Mouse (Mus musculus) heart, embryonic 14.5 days (tissue): ENCODE results near the gene Suclg2. TPM values are rescaled to one million over a fixed set of nuclear protein-coding genes. Genes with fewer than 3 reads are reported as not detected.

Source experiments
- ATAC-seq: fragments of 200-750 bp; cut with Nextera tagmentation; 2 replicates; pipeline ENCODE4 v1.8.0; 2017; ENCODE audit warnings: low read depth, moderate TSS enrichment; ENCODE audit not compliant: insufficient number of reproducible peaks, insufficient read depth, low FRiP score
- H3K27ac ChIP-seq, 2 experiments: fragments of 200-500 bp in 1 of 2; fragments of 300-500 bp in 1 of 2; sonication (generic) in 1 of 2; replicated peaks in 1 of 2; 2 replicates each; pipeline ENCODE4 v1.5.1; 2012 to 2014; ENCODE audit warnings: low read depth in 2 of 2, low read length in 2 of 2, control low read depth in 1 of 2, mild to moderate bottlenecking in 1 of 2, mixed read lengths in 1 of 2; ENCODE audit not compliant: control insufficient read depth in 1 of 2, insufficient read depth in 1 of 2
- H3K27me3 ChIP-seq: fragments of 300-500 bp; sonication (generic); 2 replicates; pipeline ENCODE4 v1.6.1; 2014; ENCODE audit warnings: mild to moderate bottlenecking, low read length, control low read depth; ENCODE audit not compliant: control insufficient read depth, insufficient read depth
- H3K36me3 ChIP-seq: fragments of 300-500 bp; sonication (generic); 2 replicates; pipeline ENCODE4 v1.6.1; 2014; ENCODE audit warnings: mild to moderate bottlenecking, control low read depth, low read length, mixed read lengths; ENCODE audit not compliant: control insufficient read depth, insufficient read depth
- H3K4me1 ChIP-seq, 2 experiments: fragments of 200-500 bp in 1 of 2; fragments of 300-500 bp in 1 of 2; sonication (generic) in 1 of 2; 2 replicates each; pipeline ENCODE4 v1.6.1; 2012 to 2014; ENCODE audit warnings: low read length in 2 of 2, control low read depth in 1 of 2, mixed read lengths in 1 of 2; ENCODE audit not compliant: control insufficient read depth in 2 of 2, insufficient read depth in 2 of 2
- H3K4me2 ChIP-seq: fragments of 300-500 bp; sonication (generic); 2 replicates; pipeline ENCODE4 v1.6.1; 2014; ENCODE audit warnings: mild to moderate bottlenecking, low read length
- H3K4me3 ChIP-seq, 2 experiments: fragments of 200-500 bp in 1 of 2; fragments of 300-500 bp in 1 of 2; sonication (generic) in 1 of 2; 2 replicates each; pipeline ENCODE4 v1.5.1; 2012 to 2014; ENCODE audit warnings: low read length in 2 of 2, mild to moderate bottlenecking in 2 of 2, control low read depth in 1 of 2, low read depth in 1 of 2, moderate library complexity in 1 of 2; ENCODE audit not compliant: control insufficient read depth in 1 of 2, insufficient read depth in 1 of 2
- H3K9ac ChIP-seq: fragments of 300-500 bp; sonication (generic); 2 replicates; pipeline ENCODE4 v1.6.1; 2014; ENCODE audit warnings: mild to moderate bottlenecking, low read length
- H3K9me3 ChIP-seq: fragments of 300-500 bp; sonication (generic); 2 replicates; pipeline ENCODE4 v1.6.1; 2016; ENCODE audit warnings: low read length, control low read depth; ENCODE audit not compliant: control insufficient read depth
- WGBS: fragments of 180-500 bp; shearing (Covaris S2); extraction: QIAGEN DNeasy Blood & Tissue Kit; methylation state at CpG from one replicate; pipeline ENCODE4 v1.1.7; 2014; 5-methylcytosine and 5-hydroxymethylcytosine counted together
- polyA plus RNA-seq: library from polyadenylated mRNA; unstranded; fragments of >200 nt; fragmentation: Nextera tagmentation; extraction: Ambion mirVana; gene quantifications from 2 replicates; pipeline ENCODE4 v1.2.1, GENCODE M21; 2014

Suclg2 gene
- polyA plus RNA-seq, 1 experiment from 2014 or later, result 112 TPM

DNA sequence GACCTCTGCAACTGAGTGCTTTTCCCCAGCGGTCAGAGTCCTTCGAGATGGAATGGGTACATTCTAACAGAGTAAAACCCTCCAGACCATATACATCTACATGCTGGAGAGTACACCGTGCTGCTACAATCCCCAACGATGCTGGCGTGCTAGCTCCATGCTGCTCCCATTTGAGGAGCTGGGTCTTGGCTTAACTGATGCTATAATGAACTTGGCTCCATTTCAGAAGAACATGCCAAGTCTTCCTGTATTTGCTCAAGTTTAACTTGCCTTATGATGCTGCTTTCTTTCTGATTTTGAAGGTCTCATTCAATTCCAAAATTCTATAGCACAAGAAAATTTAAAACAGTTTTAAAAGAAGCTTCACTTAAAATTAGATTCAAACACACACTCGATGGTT lies 162.3 kb downstream of the Suclg2 start:
- no peak for ATAC-seq
- WGBS, result 85% methylated on average over 6 of the region's 6 CpGs
- Histone ChIP-seq H3K9ac (no peak overlapping the region), H3K27ac (no peak overlapping the region), H3K4me1 (peaks cover 0 to 3% of the 10 kb centered on the region in 2 experiments; a peak in 1 of 4 replicates), H3K27me3 (no peaks in the 10 kb centered on the region), H3K4me2 (no peak overlapping the region), H3K9me3 (no peaks in the 10 kb centered on the region), H3K4me3 (no peak overlapping the region), H3K36me3 (no peaks in the 10 kb centered on the region)

DNA sequence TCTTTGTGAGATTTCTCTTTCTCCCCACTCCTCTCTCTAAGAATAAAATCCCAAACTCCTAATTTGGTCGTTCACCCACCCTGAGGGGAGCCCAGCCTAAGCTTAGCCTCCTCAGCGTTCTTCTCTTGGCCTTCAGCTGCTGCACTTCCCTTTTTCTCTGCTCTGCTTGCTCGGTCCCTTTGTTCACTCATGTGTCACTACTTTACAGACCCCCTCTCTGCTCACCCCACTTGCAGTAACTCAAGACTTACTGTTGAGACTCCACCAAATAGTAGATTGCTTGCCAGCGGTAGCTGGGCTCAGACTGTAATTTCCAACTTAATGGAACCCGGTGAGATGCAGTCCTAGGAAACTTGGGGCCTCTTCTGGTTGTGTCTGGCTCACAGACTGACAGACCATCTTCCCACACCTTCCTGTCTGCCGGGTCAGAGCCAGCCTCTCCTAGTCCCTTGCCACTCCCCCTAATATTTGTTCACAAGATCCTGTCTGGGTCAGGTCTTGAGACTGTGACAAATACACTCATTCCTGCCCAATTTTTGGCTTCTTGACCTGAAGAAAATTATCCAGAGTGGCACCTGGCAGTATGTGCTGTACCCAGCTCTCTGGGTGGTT lies 166.2 kb downstream of the Suclg2 start:
- WGBS, result 48% methylated on average over 6 of the region's 6 CpGs

DNA sequence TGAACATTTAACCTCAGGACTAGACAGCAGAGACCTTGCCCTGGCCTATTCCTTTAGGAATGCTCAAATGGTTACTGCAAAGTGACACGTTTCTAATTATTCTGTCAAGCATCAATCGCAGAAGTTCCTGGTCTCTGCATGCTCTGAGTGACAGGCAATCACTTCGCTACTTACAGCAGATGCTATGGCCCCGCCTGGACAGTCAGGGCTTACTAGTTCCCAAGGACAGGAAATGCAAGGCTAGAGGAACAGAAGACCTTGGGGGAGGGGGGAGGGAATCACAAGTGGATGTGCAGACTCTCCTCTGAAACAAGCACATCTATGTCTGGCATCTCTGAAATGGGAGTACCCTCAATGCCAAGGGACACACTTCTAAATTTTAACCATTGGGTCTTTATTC lies 167.6 kb downstream of the Suclg2 start:
- Histone ChIP-seq H3K36me3 (no peaks in the 10 kb centered on the region), H3K4me1 (peaks cover 0 to 3% of the 10 kb centered on the region in 2 experiments; a peak in 1 of 4 replicates), H3K4me2 (no peak overlapping the region), H3K9ac (no peak overlapping the region), H3K9me3 (no peaks in the 10 kb centered on the region), H3K27ac (no peak overlapping the region), H3K27me3 (no peaks in the 10 kb centered on the region), H3K4me3 (no peak overlapping the region)
- 53% methylated on average over 4 of the region's 4 CpGs for WGBS
- ATAC-seq, result no peak

More for the DNA sequence above, 166.2 kb downstream of the Suclg2 start:
- no peak overlapping the region for H3K4me3 ChIP-seq
- no peaks in the 10 kb centered on the region for H3K36me3 ChIP-seq
- H3K27me3 ChIP-seq, result no peaks in the 10 kb centered on the region
- H3K4me1 ChIP-seq, result peaks cover 0 to 3% of the 10 kb centered on the region in 2 experiments; a peak in 1 of 4 replicates
- no peak overlapping the region for H3K9ac ChIP-seq
- no peak overlapping the region for H3K4me2 ChIP-seq
- H3K27ac ChIP-seq, result no peak overlapping the region
- no peaks in the 10 kb centered on the region for H3K9me3 ChIP-seq
- no peak for ATAC-seq

DNA sequence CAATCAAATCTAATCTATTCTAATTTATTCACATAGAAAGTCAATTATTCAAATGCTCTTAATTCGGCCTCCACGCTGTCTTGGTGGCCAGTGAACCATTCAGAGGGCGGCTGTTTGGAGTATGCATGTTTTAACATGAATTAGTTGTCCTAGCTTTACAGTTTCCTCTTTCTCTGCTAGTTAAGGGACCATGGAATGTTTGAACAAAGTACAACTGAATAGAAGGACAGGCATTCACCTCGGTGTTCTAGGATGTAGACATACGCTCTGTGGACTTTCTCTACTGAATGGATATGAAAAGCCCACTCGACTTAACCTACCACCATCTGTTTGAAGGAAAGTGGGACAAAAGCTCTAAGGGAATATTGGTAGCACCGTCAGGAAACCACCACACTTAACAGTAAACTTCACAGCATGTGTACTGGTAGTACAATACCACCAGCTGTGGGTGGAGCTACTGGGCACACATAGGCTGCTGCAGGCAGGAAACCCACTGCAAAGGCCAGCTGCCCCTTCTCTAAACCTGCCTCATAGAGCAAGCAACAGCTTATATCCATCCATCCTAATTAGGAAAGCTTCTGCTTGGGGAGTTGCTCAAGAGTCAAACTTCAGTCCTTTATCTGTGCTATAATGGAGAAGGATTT lies 172.3 kb downstream of the Suclg2 start:
- H3K9ac ChIP-seq, result no peak overlapping the region
- no peaks in the 10 kb centered on the region for H3K9me3 ChIP-seq
- H3K27ac ChIP-seq, result no peak overlapping the region
- WGBS, result 89% methylated on average over 7 of the region's 7 CpGs
- H3K4me3 ChIP-seq, result no peak overlapping the region
- H3K4me1 ChIP-seq, result peaks cover 3 to 4% of the 10 kb centered on the region in 2 experiments; a peak in 1 of 4 replicates
- H3K4me2 ChIP-seq, result no peak overlapping the region
- ATAC-seq, result no peak
- no peaks in the 10 kb centered on the region for H3K27me3 ChIP-seq
- H3K36me3 ChIP-seq, result no peaks in the 10 kb centered on the region

DNA sequence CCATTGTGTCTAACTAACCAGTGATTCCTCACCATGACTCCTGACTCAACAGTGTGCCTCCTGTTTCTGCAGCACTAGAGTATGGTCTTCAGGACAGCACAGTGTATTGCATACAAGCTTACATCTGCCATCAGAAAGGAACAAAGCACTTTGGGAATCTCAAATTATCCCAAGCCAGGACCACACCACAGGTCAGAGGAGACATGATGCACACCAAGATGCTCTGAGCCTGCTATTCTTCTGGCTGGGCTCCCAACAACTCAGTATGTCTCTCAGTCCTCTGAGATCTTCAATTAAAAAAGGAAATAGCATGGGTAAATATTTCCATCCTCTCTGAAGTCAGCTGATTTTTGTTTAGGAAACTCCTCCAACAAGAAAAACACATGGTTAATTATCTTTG lies 172.9 kb downstream of the Suclg2 start:
- Histone ChIP-seq H3K27ac (no peak overlapping the region), H3K27me3 (no peaks in the 10 kb centered on the region), H3K4me1 (peaks cover 3 to 4% of the 10 kb centered on the region in 2 experiments; a peak in 1 of 4 replicates), H3K9ac (no peak overlapping the region), H3K4me2 (no peak overlapping the region), H3K9me3 (no peaks in the 10 kb centered on the region), H3K4me3 (no peak overlapping the region), H3K36me3 (no peaks in the 10 kb centered on the region)
- ATAC-seq, result no peak

DNA sequence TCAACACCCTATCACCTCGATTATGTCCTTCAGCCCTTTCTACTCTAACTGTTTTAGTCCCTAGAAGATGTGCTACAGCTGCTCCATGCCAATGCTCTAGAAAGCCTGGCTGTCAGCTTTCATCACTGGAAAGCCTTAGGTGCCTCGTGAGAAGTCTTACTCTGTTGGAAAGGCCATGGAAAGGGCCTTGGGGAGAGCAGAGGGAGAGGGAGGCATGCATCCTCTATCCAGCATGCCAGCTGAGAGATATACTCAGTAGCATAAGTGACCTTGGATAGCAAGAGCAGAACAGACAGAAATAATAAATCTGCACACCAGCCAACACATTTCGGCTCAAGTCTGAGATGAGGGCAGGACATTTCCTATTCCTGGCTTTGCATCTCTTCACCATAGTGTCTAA lies 173.3 kb downstream of the Suclg2 start:
- no peaks in the 10 kb centered on the region for H3K27me3 ChIP-seq
- H3K9me3 ChIP-seq, result no peaks in the 10 kb centered on the region
- H3K4me3 ChIP-seq, result no peak overlapping the region
- no peak overlapping the region for H3K4me2 ChIP-seq
- no peak for ATAC-seq
- H3K27ac ChIP-seq, result no peak overlapping the region
- no peak overlapping the region for H3K9ac ChIP-seq
- H3K36me3 ChIP-seq, result no peaks in the 10 kb centered on the region
- peaks cover 3 to 4% of the 10 kb centered on the region in 2 experiments; a peak in 1 of 4 replicates for H3K4me1 ChIP-seq
- 53% methylated on average over 3 of the region's 3 CpGs for WGBS

DNA sequence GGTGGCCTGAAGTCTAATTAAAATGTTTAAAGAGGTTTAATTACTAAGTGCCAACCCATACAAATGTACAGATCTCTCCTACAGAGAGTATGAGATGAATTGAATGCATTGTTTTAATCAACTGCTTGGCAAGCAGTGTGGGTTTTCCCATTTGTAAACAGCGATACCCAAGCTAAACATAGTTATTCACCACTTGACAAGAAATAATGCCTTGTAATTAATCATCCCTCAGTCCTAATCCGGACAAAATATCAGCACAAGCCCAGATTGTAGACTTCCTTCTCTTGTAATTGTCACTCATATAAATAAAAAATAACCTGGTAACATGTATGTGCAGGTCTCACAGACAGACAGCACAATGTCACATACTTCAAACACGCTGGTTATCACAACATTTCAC lies 183.4 kb downstream of the Suclg2 start:
- Histone ChIP-seq H3K27ac (no peak overlapping the region), H3K9me3 (no peaks in the 10 kb centered on the region), H3K36me3 (no peaks in the 10 kb centered on the region), H3K4me3 (no peak overlapping the region), H3K27me3 (no peaks in the 10 kb centered on the region), H3K4me1 (no peaks in the 10 kb centered on the region), H3K4me2 (no peak overlapping the region), H3K9ac (no peak overlapping the region)
- WGBS, result 92% methylated on average over 3 of the region's 3 CpGs
- ATAC-seq, result no peak

DNA sequence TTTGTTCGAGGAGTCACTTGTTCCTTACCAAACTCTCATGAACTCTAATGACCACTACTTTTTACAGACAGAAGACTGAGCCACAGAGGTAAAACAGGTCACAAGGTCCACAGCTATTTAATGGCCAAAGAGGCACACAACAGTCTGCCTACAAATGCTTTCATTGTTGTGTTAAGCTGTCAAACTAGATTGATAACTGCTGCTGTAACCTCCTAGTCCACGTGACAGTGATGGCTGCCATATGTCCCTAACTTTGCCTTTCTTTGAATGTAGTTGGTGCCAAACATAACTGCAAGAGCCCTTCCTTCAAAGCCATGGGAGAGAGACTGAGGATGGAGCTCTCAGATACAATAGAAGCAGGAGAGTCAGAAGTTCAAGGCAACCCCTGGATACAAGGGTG lies 198.8 kb downstream of the Suclg2 start:
- Histone ChIP-seq H3K4me1 (no peaks in the 10 kb centered on the region), H3K36me3 (no peaks in the 10 kb centered on the region), H3K4me2 (no peak overlapping the region), H3K27ac (no peak overlapping the region), H3K27me3 (no peaks in the 10 kb centered on the region), H3K9ac (no peak overlapping the region), H3K9me3 (no peaks in the 10 kb centered on the region), H3K4me3 (no peak overlapping the region)
- 40% methylated on average over 2 of the region's 2 CpGs for WGBS
- no peak for ATAC-seq
